Mouse (Mus musculus) embryo, embryonic 10 days (tissue): ENCODE data around the gene Psmc1.
A peak's percentile ranks its signal among the peaks of the same experiment; 100 is the strongest.

Experiments used
- DNase-seq: peaks from one replicate; pipeline ENCODE4 v3.0.0-alpha.2; 2015; ENCODE audit warnings: low spot score

The Psmc1 gene

GRCm38 (mm10) chr12:100109986-100110696, at the start of gene Psmc1:
Psmc1 (plus strand) TSS chr12:100110154.
- DNase-seq: peak; percentile 88

- DNase-seq: no peak
These were observed 48.9 kb upstream of the Psmc1 start for GRCm38 (mm10) chr12:100061071-100061470.

- DNase-seq: no peak
These were observed 48.1 kb upstream of the Psmc1 start for GRCm38 (mm10) chr12:100061826-100062225.

GRCm38 (mm10) chr12:100062584-100062983, 47.4 kb upstream of the Psmc1 start:
- DNase-seq: no peak

- no peak for DNase-seq
These were observed 44.8 kb upstream of the Psmc1 start for GRCm38 (mm10) chr12:100065109-100065508.

- DNase-seq: no peak
These were observed 42.5 kb upstream of the Psmc1 start for GRCm38 (mm10) chr12:100067477-100067876.

- DNase-seq: no peak
These were observed 36.7 kb upstream of the Psmc1 start for GRCm38 (mm10) chr12:100073201-100073672.

GRCm38 (mm10) chr12:100075715-100076114, 34.2 kb upstream of the Psmc1 start:
- no peak for DNase-seq

- DNase-seq: no peak
These were observed 30.2 kb upstream of the Psmc1 start for GRCm38 (mm10) chr12:100079636-100080286.

GRCm38 (mm10) chr12:100088026-100088425, 21.9 kb upstream of the Psmc1 start:
- no peak for DNase-seq

GRCm38 (mm10) chr12:100089265-100089664, 20.7 kb upstream of the Psmc1 start:
- no peak for DNase-seq

GRCm38 (mm10) chr12:100090750-100091149, 19.2 kb upstream of the Psmc1 start:
- DNase-seq: no peak

GRCm38 (mm10) chr12:100093046-100093445, 16.9 kb upstream of the Psmc1 start:
- no peak for DNase-seq

GRCm38 (mm10) chr12:100099971-100100706, 9.8 kb upstream of the Psmc1 start:
- DNase-seq: no peak

GRCm38 (mm10) chr12:100100707-100101030, 9.3 kb upstream of the Psmc1 start:
- no peak for DNase-seq

GRCm38 (mm10) chr12:100101651-100102050, 8.3 kb upstream of the Psmc1 start:
- no peak for DNase-seq

- DNase-seq: no peak
These were observed 5.4 kb upstream of the Psmc1 start for GRCm38 (mm10) chr12:100104530-100104929.

GRCm38 (mm10) chr12:100106275-100106895, 3.6 kb upstream of the Psmc1 start:
- peak; percentile 87 for DNase-seq

- DNase-seq: no peak
These were observed 2.5 kb upstream of the Psmc1 start for GRCm38 (mm10) chr12:100107436-100107835.

- DNase-seq: no peak
These were observed 6.0 kb downstream of the Psmc1 start for GRCm38 (mm10) chr12:100115982-100116381.

GRCm38 (mm10) chr12:100122921-100123381, 13.0 kb downstream of the Psmc1 start:
- DNase-seq: no peak

- DNase-seq: no peak
These were observed 13.5 kb downstream of the Psmc1 start for GRCm38 (mm10) chr12:100123476-100123875.
